Mouse (Mus musculus) heart, embryonic 11.5 days (tissue): ENCODE data around the gene Fam3b. TPM values are rescaled to one million over a fixed set of nuclear protein-coding genes. Genes with fewer than 3 reads are reported as not detected.

Source experiments
- ATAC-seq: fragments of 200-750 bp; cut with Nextera tagmentation; replicated peaks from 2 replicates; pipeline ENCODE4 v1.8.0; 2017; ENCODE audit warnings: moderate library complexity; ENCODE audit not compliant: insufficient number of reproducible peaks, low FRiP score, low TSS enrichment
- H3K27ac ChIP-seq: fragments of 300-500 bp; sonication (generic); 2 replicates; pipeline ENCODE4 v1.5.1; 2014; ENCODE audit warnings: mild to moderate bottlenecking, low read depth, low read length
- H3K27me3 ChIP-seq: fragments of 300-500 bp; sonication (generic); 2 replicates; pipeline ENCODE4 v1.6.1; 2014; ENCODE audit warnings: mild to moderate bottlenecking, low read length, mixed read lengths; ENCODE audit not compliant: control insufficient read depth, insufficient read depth
- H3K36me3 ChIP-seq: fragments of 300-500 bp; sonication (generic); 2 replicates; pipeline ENCODE4 v1.6.1; 2014; ENCODE audit warnings: mild to moderate bottlenecking, low read length, moderate library complexity, mixed read lengths; ENCODE audit not compliant: control insufficient read depth, insufficient read depth
- H3K4me1 ChIP-seq: fragments of 300-500 bp; sonication (generic); 2 replicates; pipeline ENCODE4 v1.6.1; 2014; ENCODE audit warnings: low read length; ENCODE audit not compliant: control insufficient read depth, insufficient read depth
- H3K4me2 ChIP-seq: fragments of 300-500 bp; sonication (generic); 2 replicates; pipeline ENCODE4 v1.6.1; 2014; ENCODE audit warnings: mild to moderate bottlenecking, moderate library complexity
- H3K4me3 ChIP-seq: fragments of 300-500 bp; sonication (generic); 2 replicates; pipeline ENCODE4 v1.5.1; 2014; ENCODE audit warnings: low read depth, low read length
- H3K9ac ChIP-seq: fragments of 300-500 bp; sonication (generic); 2 replicates; pipeline ENCODE4 v1.6.1; 2014; ENCODE audit warnings: mild to moderate bottlenecking, low read depth, low read length, moderate library complexity
- H3K9me3 ChIP-seq: fragments of 300-500 bp; sonication (generic); replicated peaks from 2 replicates; pipeline ENCODE4 v1.6.1; 2016; ENCODE audit warnings: low read length; ENCODE audit not compliant: control insufficient read depth
- WGBS: fragments of 180-500 bp; shearing (Covaris S2); extraction: QIAGEN DNeasy Blood & Tissue Kit; methylation state at CpG from one replicate; pipeline ENCODE4 v1.1.7; 2014; ENCODE audit not compliant: insufficient replicate concordance; 5-methylcytosine and 5-hydroxymethylcytosine counted together
- polyA plus RNA-seq: library from polyadenylated mRNA; unstranded; fragments of >200 nt; fragmentation: Nextera tagmentation; extraction: Ambion mirVana; gene quantifications from 2 replicates; pipeline ENCODE4 v1.2.1, GENCODE M21; 2014

Fam3b gene
- polyA plus RNA-seq, 1 experiment from 2014 or later = not detected

GRCm38 (mm10) chr16:97475581-97475980 lies 39.0 kb downstream of the Fam3b start:
- no peaks in the 10 kb centered on the region for H3K27me3 ChIP-seq
- no peak overlapping the region for H3K4me2 ChIP-seq
- H3K27ac ChIP-seq = no peak overlapping the region
- H3K4me3 ChIP-seq = no peak overlapping the region
- H3K36me3 ChIP-seq = no peaks in the 10 kb centered on the region
- no peak for ATAC-seq
- no peak overlapping the region for H3K9ac ChIP-seq
- WGBS = 68% methylated on average over 3 of the region's 3 CpGs
- peaks cover 3% of the 10 kb centered on the region; the same call in 1 of the 2 replicates for H3K4me1 ChIP-seq
- H3K9me3 ChIP-seq = no peaks in the 10 kb centered on the region

- 77% methylated on average over 2 of the region's 2 CpGs for WGBS
- no peaks in the 10 kb centered on the region for H3K9me3 ChIP-seq
- H3K36me3 ChIP-seq = no peaks in the 10 kb centered on the region
- no peak overlapping the region for H3K27ac ChIP-seq
- H3K4me1 ChIP-seq = peaks cover 5% of the 10 kb centered on the region; the same call in 1 of the 2 replicates
- H3K27me3 ChIP-seq = no peaks in the 10 kb centered on the region
- no peak overlapping the region for H3K4me2 ChIP-seq
- no peak overlapping the region for H3K4me3 ChIP-seq
- no peak for ATAC-seq
- H3K9ac ChIP-seq = no peak overlapping the region
These were observed 39.9 kb downstream of the Fam3b start for GRCm38 (mm10) chr16:97474671-97475070.

- Histone ChIP-seq H3K9ac (no peak overlapping the region), H3K4me2 (no peak overlapping the region), H3K27me3 (no peaks in the 10 kb centered on the region; the same call in 1 of the 2 replicates), H3K4me1 (peaks cover 5% of the 10 kb centered on the region; the same call in 1 of the 2 replicates), H3K36me3 (no peaks in the 10 kb centered on the region), H3K9me3 (no peaks in the 10 kb centered on the region), H3K4me3 (no peak overlapping the region), H3K27ac (no peak overlapping the region)
- ATAC-seq = no peak
- 65% methylated on average over 4 of the region's 4 CpGs for WGBS
These were observed 46.4 kb downstream of the Fam3b start for GRCm38 (mm10) chr16:97467993-97468791.

GRCm38 (mm10) chr16:97467472-97467871 lies 47.1 kb downstream of the Fam3b start:
- no peaks in the 10 kb centered on the region for H3K36me3 ChIP-seq
- ATAC-seq = no peak
- H3K27ac ChIP-seq = no peak overlapping the region
- H3K4me2 ChIP-seq = no peak overlapping the region
- 55% methylated on average over 3 of the region's 3 CpGs for WGBS
- H3K9me3 ChIP-seq = no peaks in the 10 kb centered on the region
- H3K4me1 ChIP-seq = peaks cover 5% of the 10 kb centered on the region; the same call in 1 of the 2 replicates
- no peaks in the 10 kb centered on the region; the same call in 1 of the 2 replicates for H3K27me3 ChIP-seq
- H3K9ac ChIP-seq = no peak overlapping the region
- H3K4me3 ChIP-seq = no peak overlapping the region

GRCm38 (mm10) chr16:97466182-97466957 lies 48.2 kb downstream of the Fam3b start:
- WGBS = 41% methylated on average over 4 of the region's 4 CpGs
- no peaks in the 10 kb centered on the region for H3K9me3 ChIP-seq
- no peak for ATAC-seq

GRCm38 (mm10) chr16:97462481-97463181 lies 52.0 kb downstream of the Fam3b start, which contains the start of gene Mx1:
TSS of gene Mx1 (minus strand) at chr16:97462907.
- Histone ChIP-seq H3K27ac (no peak within 1 kb of the TSS), H3K4me1 (no peaks in the 10 kb centered on the region), H3K9ac (no peak within 1 kb of the TSS), H3K4me2 (no peak within 1 kb of the TSS), H3K36me3 (no peaks in the 10 kb centered on the region), H3K27me3 (no peaks in the 10 kb centered on the region; the same call in 1 of the 2 replicates), H3K9me3 (no peaks in the 10 kb centered on the region), H3K4me3 (no peak within 1 kb of the TSS)
- ATAC-seq = no peak
- 39% methylated on average over 4 of the region's 4 CpGs for WGBS

More at GRCm38 (mm10) chr16:97466182-97466957, 48.2 kb downstream of the Fam3b start:
- Histone ChIP-seq H3K27ac (no peak overlapping the region), H3K36me3 (no peaks in the 10 kb centered on the region), H3K27me3 (no peaks in the 10 kb centered on the region; the same call in 1 of the 2 replicates), H3K4me3 (no peak overlapping the region), H3K9ac (no peak overlapping the region), H3K4me2 (no peak overlapping the region), H3K4me1 (peaks cover 5% of the 10 kb centered on the region; the same call in 1 of the 2 replicates)

GRCm38 (mm10) chr16:97461271-97461670 lies 53.3 kb downstream of the Fam3b start:
- 58% methylated on average over 2 of the region's 2 CpGs for WGBS
- no peaks in the 10 kb centered on the region for H3K4me1 ChIP-seq
- no peak overlapping the region for H3K27ac ChIP-seq
- H3K4me3 ChIP-seq = no peak overlapping the region
- no peak overlapping the region for H3K4me2 ChIP-seq
- H3K36me3 ChIP-seq = no peaks in the 10 kb centered on the region
- no peaks in the 10 kb centered on the region for H3K9me3 ChIP-seq
- H3K9ac ChIP-seq = no peak overlapping the region
- no peak for ATAC-seq
- no peaks in the 10 kb centered on the region; the same call in 1 of the 2 replicates for H3K27me3 ChIP-seq

- Histone ChIP-seq H3K36me3 (no peaks in the 10 kb centered on the region), H3K9me3 (no peaks in the 10 kb centered on the region)
- 68% methylated on average over 1 of the region's 1 CpGs for WGBS
These were observed 54.8 kb downstream of the Fam3b start for GRCm38 (mm10) chr16:97459831-97460230.

More at GRCm38 (mm10) chr16:97459831-97460230, 54.8 kb downstream of the Fam3b start:
- H3K4me1 ChIP-seq = no peaks in the 10 kb centered on the region
- H3K4me3 ChIP-seq = no peak overlapping the region
- no peak overlapping the region for H3K9ac ChIP-seq
- H3K27ac ChIP-seq = no peak overlapping the region
- no peaks in the 10 kb centered on the region; the same call in 1 of the 2 replicates for H3K27me3 ChIP-seq
- no peak overlapping the region for H3K4me2 ChIP-seq
- ATAC-seq = no peak
